Mouse (Mus musculus) cerebellum, adult 2 months (tissue): ENCODE results near the gene Gas2l2. TPM values are rescaled to one million over a fixed set of nuclear protein-coding genes. Genes with fewer than 3 reads are reported as not detected.
A peak's percentile ranks its signal among the peaks of the same experiment; 100 is the strongest.

ENCODE experiments used
- DNase-seq, 2 experiments: peaks; one replicate each; pipeline ENCODE4 v3.0.0; 2021
- H3K27ac ChIP-seq: fragments of 200-500 bp; 2 replicates; pipeline ENCODE4 v1.5.1; 2012; ENCODE audit warnings: low read length, control low read depth, inconsistent platforms; ENCODE audit not compliant: insufficient read depth
- H3K27me3 ChIP-seq: fragments of 200-500 bp; 2 replicates; pipeline ENCODE4 v1.6.1; 2012; ENCODE audit warnings: inconsistent platforms, mild to moderate bottlenecking, low read length, moderate library complexity; ENCODE audit not compliant: control insufficient read depth, insufficient read depth
- H3K4me1 ChIP-seq: fragments of 200-500 bp; 2 replicates; pipeline ENCODE4 v1.6.1; 2011; ENCODE audit warnings: low read length; ENCODE audit not compliant: control insufficient read depth, insufficient read depth
- H3K4me3 ChIP-seq: fragments of 200-500 bp; replicated peaks from 2 replicates; pipeline ENCODE3; 2011; ENCODE audit warnings: mild to moderate bottlenecking, low read depth, low read length, control low read depth; ENCODE audit not compliant: insufficient read depth
- CTCF ChIP-seq: fragments of 200-500 bp; IDR thresholded peaks from 2 replicates; pipeline ENCODE4 v1.5.1; 2011; ENCODE audit warnings: low read depth, mild to moderate bottlenecking, control low read depth, low read length, moderate library complexity, borderline replicate concordance; ENCODE audit not compliant: insufficient read depth
- POLR2A ChIP-seq: fragments of 200-500 bp; IDR thresholded peaks from 2 replicates; pipeline ENCODE4 v1.6.1; 2011; ENCODE audit warnings: low read length, control low read depth, borderline replicate concordance; ENCODE audit not compliant: insufficient read depth
- WGBS: fragments of 180-500 bp; shearing (Covaris S2); methylation state at CpG from one replicate; pipeline ENCODE4 v1.1.7; 2018; 5-methylcytosine and 5-hydroxymethylcytosine counted together
- polyA plus RNA-seq: library from polyadenylated mRNA; depleted of rRNA; stranded (reverse); fragments of >200 nt; gene quantifications from 2 replicates; pipeline ENCODE4 v1.2.3, GENCODE M21; 2012; rRNA removed

Gene Gas2l2
- polyA plus RNA-seq: 0.16 and 0.22 TPM in 2 replicates

DNA sequence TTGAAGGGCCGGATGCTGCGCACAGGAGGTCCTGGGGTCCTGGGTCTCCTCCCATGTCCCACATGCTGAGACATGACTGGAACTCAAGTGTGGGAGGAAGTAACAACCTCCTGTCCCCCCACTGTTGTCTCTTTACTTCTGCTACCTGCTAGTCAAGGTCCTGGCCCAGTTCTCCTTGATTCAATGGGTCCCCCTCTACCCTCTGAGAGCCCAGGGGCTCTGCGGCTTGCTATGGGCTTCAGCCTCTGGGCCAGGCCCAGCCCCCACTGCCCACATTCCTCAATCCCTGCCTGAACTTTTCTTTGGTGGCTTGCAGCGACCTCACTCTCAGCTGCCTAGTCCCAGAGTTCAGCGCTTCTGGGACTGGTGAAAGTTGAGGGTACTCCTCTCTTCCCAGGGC lies at the start of gene Gas2l2:
Gas2l2 (minus strand) TSS at position 101 of the 400 bp plus-strand sequence.
- H3K4me3 ChIP-seq: no peak within 1 kb of the TSS
- no peaks in the 10 kb centered on the region for H3K4me1 ChIP-seq
- no peak for DNase-seq
- H3K27ac ChIP-seq: no peak within 1 kb of the TSS
- H3K27me3 ChIP-seq: no peaks in the 10 kb centered on the region; the same call in 1 of the 2 replicates
- WGBS: 49% methylated on average over 5 of the region's 5 CpGs
- TF ChIP-seq POLR2A: no peak
- no peak for TF ChIP-seq CTCF

DNA sequence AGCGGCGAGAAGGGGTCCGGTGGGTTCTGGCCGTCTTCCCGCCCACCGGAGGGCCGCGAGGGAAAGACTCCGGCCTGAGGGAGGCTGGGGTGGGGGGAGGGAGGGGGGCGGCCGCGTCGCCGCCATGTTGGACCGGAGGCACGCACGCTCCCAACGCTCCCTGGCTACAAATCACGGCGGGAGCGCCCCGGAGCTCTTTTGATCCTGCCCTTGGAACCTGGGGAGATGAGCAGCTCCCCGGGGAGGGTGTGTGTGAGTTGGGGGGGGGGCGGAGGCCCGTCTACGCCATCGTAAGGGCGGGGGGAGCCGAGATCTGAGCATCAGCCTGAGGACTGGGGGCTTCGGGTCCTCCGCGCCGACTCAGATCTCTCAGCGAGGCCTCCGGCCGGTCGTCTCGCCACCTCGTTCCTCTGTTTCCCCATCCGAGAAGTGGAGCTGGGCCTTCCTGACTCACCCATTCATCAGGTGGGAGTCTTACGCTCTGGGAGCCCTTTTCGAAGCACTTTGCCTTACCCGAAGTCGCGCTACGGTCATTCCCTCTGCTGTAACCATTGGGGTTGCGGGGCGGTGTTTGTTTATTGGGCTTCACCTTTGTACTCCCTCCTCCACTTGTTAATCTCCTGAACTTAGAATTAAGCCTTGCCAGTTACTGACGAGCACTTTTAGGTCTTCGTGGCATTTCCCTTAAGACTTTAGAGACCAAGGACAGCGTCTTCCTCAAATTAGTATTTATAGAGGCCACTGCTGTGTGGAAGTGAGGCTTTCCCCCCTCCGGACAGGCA lies 44.2 kb upstream of the Gas2l2 start:
- under 1% methylated on average over 51 of the region's 52 CpGs for WGBS
- no peaks in the 10 kb centered on the region; the same call in 1 of the 2 replicates for H3K4me1 ChIP-seq
- peak overlapping the region; percentile 99 for H3K4me3 ChIP-seq
- peak overlapping the region; percentile 76 for H3K27ac ChIP-seq
- H3K27me3 ChIP-seq: no peaks in the 10 kb centered on the region
- TF ChIP-seq POLR2A: no peak
- TF ChIP-seq CTCF: no peak
- DNase-seq: no peak

DNA sequence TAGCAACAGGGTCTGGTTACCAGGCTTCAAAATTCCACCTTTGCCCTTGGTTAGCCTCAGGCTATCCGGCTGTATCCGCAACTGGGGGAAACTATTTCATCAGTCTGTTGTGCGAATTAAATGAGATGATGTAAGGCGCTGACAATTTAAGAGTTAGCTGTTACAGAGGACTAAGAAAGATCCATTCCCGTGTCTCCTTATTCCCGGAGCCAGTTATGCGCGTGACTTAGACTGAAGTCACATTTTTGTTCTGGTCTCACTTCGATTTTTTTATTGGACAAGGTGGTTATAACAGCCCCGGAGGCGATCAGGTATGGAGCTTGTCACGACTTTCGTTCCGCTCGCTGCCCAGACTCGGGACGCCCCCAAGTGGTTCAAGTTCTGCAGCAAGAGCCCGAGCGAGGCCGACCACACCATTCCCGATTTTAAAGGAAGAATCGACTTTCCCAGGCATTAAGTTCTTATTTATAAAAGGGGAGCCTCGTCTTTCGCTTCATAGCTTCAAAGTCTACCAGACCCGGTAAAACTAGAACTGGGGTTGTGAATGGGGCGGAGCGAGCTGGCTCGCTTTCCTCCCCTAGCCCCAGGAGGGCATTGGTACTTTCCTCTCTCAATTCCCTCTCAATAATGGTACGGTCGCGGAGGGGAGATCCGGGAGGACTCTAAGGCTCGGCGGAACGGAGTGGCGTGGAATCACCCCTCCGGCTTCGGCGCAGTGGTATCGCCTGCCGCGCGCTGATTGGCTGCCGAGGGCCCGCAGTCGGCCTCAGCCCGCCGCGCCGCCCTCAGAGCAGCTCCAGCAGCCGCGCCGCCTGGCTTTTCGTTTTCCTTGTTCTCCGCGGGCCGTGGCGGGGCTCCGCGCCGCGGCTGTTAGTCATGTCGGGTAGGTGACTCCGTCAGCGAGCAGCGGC lies 43.3 kb upstream of the Gas2l2 start, which contains the start of gene Taf15:
Taf15 (plus strand) TSS at position 763 of the 911 bp plus-strand sequence.
- WGBS: under 1% methylated on average over 66 of the region's 66 CpGs
- H3K4me1 ChIP-seq: no peaks in the 10 kb centered on the region; the same call in 1 of the 2 replicates
- DNase-seq: peak; percentile 99
- H3K27me3 ChIP-seq: no peaks in the 10 kb centered on the region
- peak within 1 kb of the TSS; percentile 82 for H3K27ac ChIP-seq
- H3K4me3 ChIP-seq: peak within 1 kb of the TSS; percentile 99
- peak; percentile 89 for TF ChIP-seq POLR2A
- TF ChIP-seq CTCF: peak; percentile 70

DNA sequence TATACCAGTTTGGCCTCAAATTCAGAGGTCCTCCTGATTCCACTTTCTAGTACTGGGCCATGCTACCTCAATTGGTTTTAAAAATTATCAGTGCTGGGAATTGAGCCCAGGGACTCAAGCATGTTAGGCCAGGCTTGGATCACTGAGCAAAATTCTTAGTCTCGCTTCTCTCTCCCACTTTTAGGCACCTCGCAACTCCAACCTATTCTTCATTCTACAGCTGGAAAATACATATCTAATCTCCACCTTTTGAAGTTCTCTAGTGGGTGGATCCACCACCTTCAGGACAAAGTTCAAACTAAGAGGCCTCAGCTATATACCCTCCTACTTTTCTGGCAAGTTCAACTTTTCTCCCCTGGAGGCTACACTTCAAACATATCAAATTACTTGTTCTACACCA lies 42.5 kb upstream of the Gas2l2 start:
- no peaks in the 10 kb centered on the region for H3K27me3 ChIP-seq

DNA sequence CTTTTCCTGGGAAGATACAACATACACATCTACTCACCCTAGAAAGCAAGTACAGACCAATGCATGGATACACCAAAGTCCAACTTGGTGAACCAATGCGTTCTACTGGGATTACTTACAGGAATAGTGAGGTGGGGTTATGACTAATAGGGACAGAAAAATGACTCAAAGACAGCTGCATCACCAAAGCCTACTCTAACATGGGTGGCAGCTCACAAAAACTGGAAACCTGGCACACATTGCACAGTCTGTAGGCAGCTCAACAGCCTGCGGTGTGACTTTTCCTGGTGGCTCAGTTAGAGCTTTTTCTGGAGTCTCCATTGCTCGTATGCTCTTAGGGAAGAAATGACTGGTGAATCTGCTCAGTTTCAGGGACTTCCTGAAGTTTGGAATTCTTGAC lies 39.5 kb upstream of the Gas2l2 start:
- TF ChIP-seq CTCF (no peak), POLR2A (no peak)
- Histone ChIP-seq H3K27me3 (no peaks in the 10 kb centered on the region), H3K4me1 (peaks cover 17% of the 10 kb centered on the region), H3K27ac (no peak overlapping the region), H3K4me3 (no peak overlapping the region)
- 96% methylated on average over 3 of the region's 3 CpGs for WGBS
- no peak for DNase-seq

More for the DNA sequence above, 42.5 kb upstream of the Gas2l2 start:
- WGBS: 95% methylated on average over 2 of the region's 2 CpGs
- DNase-seq: no peak
- H3K27ac ChIP-seq: no peak overlapping the region
- TF ChIP-seq POLR2A: no peak
- peaks cover 7% of the 10 kb centered on the region for H3K4me1 ChIP-seq
- H3K4me3 ChIP-seq: no peak overlapping the region

DNA sequence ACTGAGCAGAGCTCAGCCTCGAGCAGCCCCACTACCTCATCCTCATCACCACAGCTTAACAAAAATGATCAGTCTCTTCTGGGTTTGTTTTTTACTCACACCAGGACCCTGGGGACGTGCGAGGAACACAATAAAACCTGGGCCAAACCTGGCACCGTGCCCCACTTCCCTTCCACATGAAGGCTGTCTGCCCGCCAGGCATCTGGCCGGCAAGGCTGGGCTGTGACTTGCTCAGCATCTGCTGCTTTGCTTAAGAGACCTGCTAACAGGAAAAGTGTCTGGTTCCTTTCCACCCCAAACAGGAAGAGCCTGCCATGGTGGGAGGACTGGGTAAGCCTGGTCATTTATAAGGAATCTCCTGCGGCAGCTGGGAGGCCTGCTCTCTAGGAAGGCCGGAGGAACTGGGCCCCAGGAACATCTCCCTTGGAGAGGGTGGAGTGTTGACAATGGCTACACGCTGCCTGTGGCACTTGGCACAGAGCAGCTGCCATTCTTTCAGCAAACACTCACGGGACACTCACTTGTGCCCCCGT lies 37.9 kb upstream of the Gas2l2 start:
- Histone ChIP-seq H3K4me3 (no peak overlapping the region), H3K27ac (peak overlapping the region; percentile 11; the same call in 1 of the 2 replicates), H3K27me3 (no peaks in the 10 kb centered on the region), H3K4me1 (peaks cover 17% of the 10 kb centered on the region)
- TF ChIP-seq POLR2A (no peak), CTCF (no peak)
- WGBS: 22% methylated on average over 11 of the region's 11 CpGs
- peak; percentile 37 to 45 for DNase-seq

DNA sequence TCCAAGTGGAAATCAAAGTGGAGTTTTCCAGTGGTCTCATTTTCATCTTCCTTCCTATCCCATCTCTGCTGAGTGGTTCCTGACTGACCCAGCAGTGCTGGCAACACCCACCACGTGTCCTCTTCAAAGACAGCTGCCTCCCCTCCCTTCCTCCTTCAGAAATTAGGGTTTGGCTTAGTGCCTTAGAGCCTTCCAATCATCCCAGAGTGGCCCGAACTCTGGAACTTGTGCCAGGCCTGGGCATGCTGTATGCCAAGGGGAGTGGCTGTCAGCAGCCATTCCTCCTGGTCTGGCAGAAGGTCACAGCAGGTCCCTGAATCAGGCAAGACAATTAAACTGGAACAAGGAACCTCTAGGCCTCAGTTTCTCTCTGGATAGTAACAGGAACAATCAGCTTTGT lies 36.7 kb upstream of the Gas2l2 start:
- H3K4me3 ChIP-seq: no peak overlapping the region
- TF ChIP-seq POLR2A (no peak), CTCF (no peak)
- H3K27ac ChIP-seq: no peak overlapping the region; the same call in 1 of the 2 replicates
- H3K4me1 ChIP-seq: peaks cover 17% of the 10 kb centered on the region
- no peaks in the 10 kb centered on the region for H3K27me3 ChIP-seq
- peak; percentile 86 to 92 for DNase-seq
- WGBS: 8% methylated on average over 2 of the region's 2 CpGs
